Mouse (Mus musculus) thymus, postnatal 10 days (tissue): ENCODE data around the gene Zfp428.
A peak's percentile ranks its signal among the peaks of the same experiment; 100 is the strongest.

Experiments
- DNase-seq, 2 experiments: peaks; one replicate each; pipeline ENCODE4 v3.0.0; 2021; ENCODE audit warnings: low spot score in 2 of 2

The Zfp428 gene

GRCm38 (mm10) chr7:24547534-24548036 lies 40.8 kb downstream of the Zfp428 start:
- no peak for DNase-seq

- DNase-seq: no peak
Measured at GRCm38 (mm10) chr7:24551985-24552759, 45.4 kb downstream of the Zfp428 start.

GRCm38 (mm10) chr7:24555786-24556185 lies 49.0 kb downstream of the Zfp428 start:
- no peak for DNase-seq

GRCm38 (mm10) chr7:24561450-24561849 lies 54.6 kb downstream of the Zfp428 start:
- no peak for DNase-seq

GRCm38 (mm10) chr7:24563191-24563836 lies 56.5 kb downstream of the Zfp428 start:
- DNase-seq: no peak

- DNase-seq: no peak
Measured at GRCm38 (mm10) chr7:24563837-24564206, 57.0 kb downstream of the Zfp428 start.

GRCm38 (mm10) chr7:24564607-24565265 lies 57.9 kb downstream of the Zfp428 start:
- peak; percentile 52 to 82 for DNase-seq
